Mouse (Mus musculus) spleen, embryonic (tissue): ENCODE results near the gene Csnk1g2.

Experiments
- CTCF ChIA-PET: fragments of 350-600 bp; sonication (Branson Sonifier 250); formaldehyde crosslinking; loops from one replicate; lab custom pipeline; 2022; lab: Charles Lee

Csnk1g2 gene

DNA sequence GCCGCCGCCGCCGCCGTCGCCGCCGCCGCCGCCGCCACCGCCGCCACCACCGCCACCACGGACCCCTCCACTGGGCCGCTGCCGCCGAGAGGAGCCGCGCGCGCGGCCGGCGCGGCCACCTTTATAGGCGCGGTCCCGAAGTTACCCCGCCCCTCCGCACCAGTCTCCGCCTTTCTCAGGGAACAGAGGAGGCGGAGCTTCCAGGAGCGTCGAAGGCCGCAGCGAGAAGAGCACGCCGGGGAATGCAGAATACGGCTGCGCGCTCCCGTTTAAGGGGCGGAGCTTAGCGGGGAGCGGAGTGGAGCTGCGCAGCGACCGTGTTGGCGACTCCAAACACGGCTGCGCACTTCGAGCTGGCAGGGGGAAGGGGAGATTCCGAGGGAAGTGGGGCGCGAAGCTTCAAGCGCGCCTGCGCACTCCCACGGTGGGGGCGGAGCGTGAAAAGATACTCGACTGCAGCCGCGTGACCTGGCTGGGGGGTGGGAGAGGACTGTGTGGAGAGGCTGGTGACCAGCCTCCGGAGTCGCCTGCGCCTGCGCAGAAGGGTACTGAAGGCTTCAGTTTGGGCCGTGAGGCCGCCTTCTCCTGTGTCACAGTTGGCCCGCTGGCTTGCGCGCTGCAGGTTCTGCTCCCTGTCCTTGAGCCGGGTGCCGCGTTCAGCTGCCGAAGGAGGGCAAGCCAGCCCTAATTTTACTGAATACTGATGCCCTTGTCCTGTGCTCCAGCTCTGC is 53.7 kb downstream of the Csnk1g2 start:
- CTCF ChIA-PET: interaction anchor here (4.2 kb wide), 1 partner anchor 16 kb away, joined by 26 read pairs; no protein-coding TSS in a partner anchor

DNA sequence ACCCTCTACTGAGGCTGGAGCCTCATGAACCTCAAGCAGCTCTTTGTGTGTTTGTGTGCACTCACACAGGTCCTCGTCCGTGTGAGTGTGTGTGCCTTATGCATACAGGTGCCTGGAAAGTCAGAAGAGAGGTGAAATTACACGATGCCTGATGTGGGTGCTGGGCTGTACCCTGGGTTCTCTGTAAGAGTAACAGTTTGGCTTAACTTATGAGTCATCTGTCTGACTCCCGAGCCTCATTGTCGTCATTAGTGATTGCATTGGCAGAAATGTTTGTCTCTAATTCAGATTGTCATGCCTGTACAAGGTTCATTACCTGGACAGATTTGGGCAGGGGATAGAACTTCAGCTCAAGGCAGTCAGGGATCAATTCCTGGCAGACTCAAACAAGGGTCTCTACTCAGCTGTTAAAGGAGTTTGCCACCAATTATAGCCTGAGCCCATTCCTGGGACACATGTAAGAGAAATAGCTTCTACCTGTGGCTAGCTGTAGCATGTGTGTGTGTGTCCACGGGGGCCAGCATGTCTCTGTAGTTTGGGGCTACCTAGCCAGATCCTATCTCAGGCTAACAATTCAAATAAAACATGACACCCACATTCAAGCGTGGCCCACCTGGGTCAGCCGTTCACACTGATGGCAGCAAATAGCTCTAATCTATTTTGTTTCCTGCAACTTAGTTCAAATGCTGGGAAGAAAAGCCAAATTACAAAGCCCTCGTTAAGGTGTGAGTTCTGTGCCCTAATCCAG is 54.7 kb downstream of the Csnk1g2 start:
- CTCF ChIA-PET: interaction anchor here (0.8 to 4.2 kb wide), 3 partner anchors 9 to 17 kb away, joined by 3 to 26 read pairs (median 6); no protein-coding TSS in a partner anchor

DNA sequence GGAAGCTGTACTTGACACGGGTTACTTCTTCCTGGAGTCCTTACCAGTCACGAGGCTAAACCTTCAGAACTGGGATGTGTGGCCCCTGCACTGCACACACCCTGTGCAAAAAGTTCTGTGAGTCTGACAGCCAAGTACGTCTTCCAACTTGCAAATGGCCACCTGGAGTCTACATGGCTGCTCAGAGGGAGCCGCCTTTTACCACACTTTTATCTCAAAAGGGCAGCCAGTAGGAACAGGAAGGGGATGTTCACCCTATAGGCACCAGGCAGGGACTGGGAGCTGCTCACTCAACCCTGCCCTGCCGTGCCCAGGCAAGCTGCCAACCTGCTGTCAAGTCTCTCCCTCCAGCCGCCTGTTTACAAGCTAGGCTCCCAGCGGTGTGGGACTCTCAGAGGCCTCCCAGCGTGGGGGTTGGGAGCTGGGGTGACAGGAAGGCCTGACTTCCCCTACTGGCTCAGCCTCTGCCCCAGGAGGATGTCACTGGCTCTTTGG is 55.4 kb downstream of the Csnk1g2 start, which contains the start of gene Mknk2:
Gene Mknk2 (minus strand): TSS at position 171 of the 495 bp plus-strand sequence.
- CTCF ChIA-PET: interaction anchor here (0.6 to 1.9 kb wide), 5 partner anchors 10 to 454 kb away, joined by 3 to 11 read pairs (median 6); no protein-coding TSS in a partner anchor

DNA sequence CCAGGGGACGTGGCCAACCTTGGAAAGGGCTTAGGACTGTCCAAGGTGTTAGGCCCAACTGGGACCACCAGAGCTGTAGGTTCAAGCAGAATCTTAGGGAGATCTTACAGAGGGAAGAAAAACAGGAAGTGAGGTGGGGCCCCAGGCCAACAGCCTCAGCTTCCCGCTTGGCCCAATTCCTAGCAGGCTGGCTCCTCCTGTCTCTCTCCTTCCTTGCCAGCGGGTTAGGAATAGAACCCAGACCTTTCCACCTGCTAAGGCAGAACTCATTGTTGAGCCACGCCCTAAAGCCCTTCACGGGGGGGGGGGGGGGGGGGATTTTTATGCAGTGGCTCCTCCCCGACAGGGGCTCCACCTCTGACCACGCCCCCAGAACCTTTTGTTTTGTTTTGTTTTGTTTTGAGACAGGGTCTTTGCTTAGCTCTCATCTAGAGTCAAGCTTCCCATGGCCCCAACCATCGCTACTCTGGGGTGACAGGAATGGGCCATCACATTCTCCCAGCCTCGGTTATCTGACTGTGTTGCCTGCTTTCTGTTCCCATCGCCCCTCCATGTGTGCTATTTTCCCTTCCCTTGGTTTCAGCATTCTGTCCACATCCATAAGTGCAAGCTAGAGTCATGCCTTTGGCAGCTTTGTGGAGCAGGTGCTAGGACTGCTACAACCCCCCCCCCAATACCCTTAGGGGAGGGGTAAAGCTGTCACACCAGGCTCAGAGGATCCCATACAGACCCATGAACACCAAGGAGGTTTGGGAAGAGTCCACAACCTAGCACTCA is 56.2 kb downstream of the Csnk1g2 start:
- CTCF ChIA-PET: interaction anchor here (0.6 to 1.9 kb wide), 4 partner anchors 14 to 453 kb away, joined by 5 to 11 read pairs (median 8); no protein-coding TSS in a partner anchor

DNA sequence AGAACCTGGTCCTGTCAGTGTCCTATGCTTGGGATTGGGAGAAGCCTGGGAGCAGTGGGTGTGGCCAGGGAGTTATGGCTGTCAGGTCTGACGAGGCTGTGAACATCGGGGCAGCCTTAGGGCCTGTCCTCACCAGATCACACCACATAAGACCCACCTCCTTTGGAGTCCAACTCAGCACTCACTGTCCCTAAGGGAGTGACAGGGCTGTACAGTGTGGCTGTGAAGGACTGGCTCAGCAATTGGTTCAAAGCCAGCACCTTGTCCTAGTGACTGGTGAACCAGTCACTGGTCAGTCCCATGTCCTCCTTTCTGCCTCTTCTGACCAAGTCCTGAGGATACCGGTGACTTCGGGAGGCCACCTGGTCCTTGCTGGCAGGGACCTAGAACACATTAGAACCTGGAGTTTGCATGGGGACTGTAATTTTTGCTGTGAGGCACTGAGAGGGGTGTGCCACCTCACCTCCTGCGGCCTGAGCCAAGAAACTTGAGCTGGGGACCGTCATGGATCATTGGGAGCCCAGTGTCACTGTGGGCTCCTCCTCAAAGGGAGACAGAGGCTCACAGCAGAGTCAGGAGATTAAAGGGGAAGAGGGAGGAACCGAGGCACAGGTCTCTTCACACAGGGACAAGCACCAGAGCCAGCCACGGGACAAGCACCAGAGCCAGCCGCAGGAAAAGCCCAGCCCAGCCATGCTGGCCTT is 57.1 kb downstream of the Csnk1g2 start:
- CTCF ChIA-PET: interaction anchor here (1.9 kb wide), 1 partner anchor 19 kb away, joined by 6 read pairs; no protein-coding TSS in a partner anchor

DNA sequence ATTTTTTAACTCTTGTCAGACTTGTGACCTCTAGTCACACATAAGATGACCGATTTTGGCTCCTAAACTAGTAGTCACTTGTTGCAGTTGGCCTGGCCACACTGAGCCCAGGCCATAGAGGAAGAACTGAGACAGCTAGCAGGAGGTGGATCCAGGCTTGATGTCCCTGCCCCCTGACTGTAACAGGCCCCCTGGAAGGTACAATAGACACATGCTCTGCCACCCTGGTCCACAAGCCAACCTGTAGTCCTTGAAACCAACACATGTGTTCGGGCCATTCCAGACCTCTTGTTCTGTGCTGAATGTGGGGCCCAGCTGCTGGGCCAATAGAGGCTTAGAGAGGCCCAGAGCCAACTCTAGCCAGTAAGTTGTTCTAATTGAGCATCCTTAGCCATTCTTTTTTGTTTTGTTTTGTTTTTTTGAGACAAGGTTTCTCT is 57.6 kb downstream of the Csnk1g2 start:
- CTCF ChIA-PET: no interaction called here

DNA sequence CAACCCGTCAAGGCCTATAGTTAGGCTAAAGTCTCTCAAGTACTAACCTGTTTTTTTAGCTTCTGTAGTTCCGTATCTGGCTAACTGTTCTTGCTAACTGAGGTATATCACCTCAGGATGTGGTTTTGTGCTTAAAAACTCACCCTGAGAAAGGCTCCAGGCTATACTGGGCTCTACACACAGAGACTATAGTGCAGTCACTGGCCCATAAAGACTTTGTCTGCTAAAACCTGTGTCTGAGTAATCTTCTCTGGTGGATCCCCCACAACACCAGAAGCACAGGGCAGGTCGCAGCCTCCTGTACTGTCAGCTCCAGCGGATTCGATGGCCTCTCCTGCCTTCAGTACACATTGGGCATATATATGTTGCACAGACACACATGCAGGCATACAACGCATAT is 59.4 kb downstream of the Csnk1g2 start:
- CTCF ChIA-PET: interaction anchor here (1.3 to 1.5 kb wide), 3 partner anchors 11 to 14 kb away, joined by 3 to 4 read pairs (median 3); no protein-coding TSS in a partner anchor

DNA sequence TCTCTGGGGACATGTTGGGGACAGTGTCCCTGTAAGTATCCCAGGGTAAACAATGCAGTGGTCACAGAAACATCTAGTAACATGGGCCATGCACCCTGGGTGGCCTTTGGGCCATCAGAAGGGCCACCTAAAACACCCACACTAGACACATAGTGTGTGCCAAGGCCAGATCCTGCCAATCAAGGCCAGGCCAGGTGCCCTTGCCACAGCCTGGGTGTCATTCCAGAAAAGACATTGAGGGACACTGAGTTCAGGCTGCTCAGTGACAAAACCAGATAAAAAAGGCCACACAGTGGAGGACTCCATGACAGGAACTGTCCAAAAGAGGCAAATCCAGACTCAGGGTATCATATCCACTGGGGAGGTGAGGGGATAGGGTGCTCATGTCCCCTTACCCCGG is 61.0 kb downstream of the Csnk1g2 start:
- CTCF ChIA-PET: no interaction called here

DNA sequence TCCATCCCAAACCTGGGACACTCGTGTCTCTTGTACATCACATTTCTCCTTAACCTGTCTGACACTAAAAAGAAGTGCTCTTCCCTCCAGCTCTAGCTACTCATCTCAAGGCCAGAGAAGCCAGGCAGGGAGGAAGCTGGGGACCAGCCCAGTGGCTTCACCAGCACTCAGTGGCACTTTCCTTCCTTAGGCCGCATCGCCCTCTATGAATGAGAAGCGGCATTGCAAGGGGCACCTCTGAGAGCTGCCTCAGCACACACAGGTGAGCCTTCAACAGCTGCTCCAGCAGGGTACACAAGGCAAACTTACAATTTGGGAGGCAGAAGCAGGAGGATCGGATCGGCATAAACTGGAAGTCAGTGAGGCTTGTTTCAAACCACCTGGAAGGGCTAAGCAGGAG is 61.6 kb downstream of the Csnk1g2 start:
- CTCF ChIA-PET: interaction anchor here (0.6 kb wide), 2 partner anchors 39 to 68 kb away, joined by 3 read pairs; no protein-coding TSS in a partner anchor

DNA sequence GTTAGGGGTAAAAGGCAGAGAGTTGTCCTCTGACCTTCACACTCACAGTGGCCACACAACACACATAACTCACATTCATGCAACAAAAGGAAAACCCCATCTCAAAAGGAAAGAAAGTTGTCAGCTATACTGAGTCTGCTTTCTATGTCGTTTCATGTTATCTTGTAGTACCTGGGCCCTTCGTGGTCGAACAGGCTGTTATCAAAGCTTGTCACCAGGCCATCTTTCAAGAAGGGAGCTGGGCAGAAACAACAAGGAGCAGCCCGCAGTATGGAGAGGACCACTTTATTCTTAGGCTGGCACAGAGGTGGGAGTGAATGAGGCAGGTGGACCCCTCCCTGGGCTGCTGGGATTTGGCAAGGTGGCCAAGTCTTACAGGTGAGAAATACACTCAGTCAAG is 62.3 kb downstream of the Csnk1g2 start:
- CTCF ChIA-PET: no interaction called here

DNA sequence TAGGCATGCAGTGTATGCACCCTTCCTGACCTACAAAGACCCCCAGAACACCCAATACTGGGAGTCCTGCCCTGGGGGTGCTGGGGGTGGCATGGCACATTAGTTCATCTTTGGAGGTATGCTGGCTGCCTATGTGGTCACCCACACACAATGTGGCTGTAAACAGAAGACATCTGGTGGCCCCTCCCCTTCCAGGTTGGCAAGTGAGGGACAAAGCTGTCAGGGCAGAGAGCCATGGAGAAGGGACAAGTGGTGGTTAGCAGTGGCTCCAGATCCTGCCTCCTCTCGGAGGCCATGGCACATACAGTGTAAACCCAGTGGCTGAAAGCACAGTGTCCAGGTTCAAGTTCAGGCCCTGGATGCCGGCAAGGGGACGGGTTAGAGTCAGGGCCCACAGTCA is 64.0 kb downstream of the Csnk1g2 start:
- CTCF ChIA-PET: interaction anchor here (1.5 kb wide), 1 partner anchor 10 kb away, joined by 6 read pairs; no protein-coding TSS in a partner anchor

DNA sequence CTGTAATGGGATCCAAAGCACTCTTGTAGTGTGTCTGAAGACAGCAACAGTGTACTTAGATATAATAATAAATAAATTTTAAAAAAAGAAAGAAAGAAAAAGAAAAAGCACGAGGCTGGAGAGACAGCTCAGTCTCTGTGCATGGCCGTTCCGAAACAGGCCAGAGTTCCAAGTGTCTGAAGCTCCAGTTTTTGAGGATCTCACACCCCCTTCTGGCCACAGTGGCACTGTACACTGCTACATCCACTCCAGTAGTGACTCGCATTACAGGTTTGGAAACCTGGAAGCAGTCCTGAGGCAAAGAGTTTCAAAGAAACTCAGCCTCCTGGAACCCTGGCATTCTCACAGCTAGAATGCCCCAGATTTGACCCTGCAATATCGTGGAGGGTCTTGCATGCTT is 65.2 kb downstream of the Csnk1g2 start:
- CTCF ChIA-PET: interaction anchor here (1.5 kb wide), 1 partner anchor 8 kb away, joined by 6 read pairs; no protein-coding TSS in a partner anchor
